Mouse (Mus musculus) liver, adult 10 weeks (tissue): ENCODE data around the gene Krtap13. TPM values are rescaled to one million over a fixed set of nuclear protein-coding genes. Genes with fewer than 3 reads are reported as not detected.

Experiments
- polyA plus RNA-seq: library from polyadenylated mRNA; stranded (reverse); fragments of 350-450 nt; fragmentation: Illumina TruSeq; extraction: RNeasy Lipid Tissue Mini Kit (QIAGEN cat#74804); gene quantifications from one replicate; pipeline ENCODE4 v1.2.3, GENCODE M21; 2014; ENCODE audit warnings: low read depth, low replicate concordance

The Krtap13 gene
- not detected for polyA plus RNA-seq

GRCm38 (mm10) chr16:88751535-88751934 is at the start of gene Krtap13:
TSS of gene Krtap13 (minus strand) at chr16:88751635.

GRCm38 (mm10) chr16:88777596-88777995 is 26.2 kb upstream of the Krtap13 start, which contains the start of gene Gm5965:
TSS of gene Gm5965 (plus strand) at chr16:88777896.

GRCm38 (mm10) chr16:88774106-88774505 is 22.7 kb upstream of the Krtap13 start, which contains the start of gene 2310057N15Rik:
TSS of gene 2310057N15Rik (minus strand) at chr16:88774206.

GRCm38 (mm10) chr16:88758547-88758946 is 7.1 kb upstream of the Krtap13 start, which contains the start of gene 2310034C09Rik:
TSS of gene 2310034C09Rik (plus strand) at chr16:88758847.

GRCm38 (mm10) chr16:88728812-88729275 is 22.6 kb downstream of the Krtap13 start, which contains the start of gene Krtap13-1:
TSS of gene Krtap13-1 (plus strand) at chr16:88728862.

GRCm38 (mm10) chr16:88707496-88708012 is 43.9 kb downstream of the Krtap13 start, which contains the start of gene 2310061N02Rik:
TSS of gene 2310061N02Rik (minus strand) at chr16:88707962.

Other genes starting within 250 kb of the Krtap13 start
- not detected for gene Cldn17, start 244.7 kb downstream of the Krtap13 start, polyA plus RNA-seq
- 1.4 TPM for gene Cldn8, start 188.5 kb downstream of the Krtap13 start, polyA plus RNA-seq
- not detected for gene Krtap24-1, start 139.4 kb downstream of the Krtap13 start, polyA plus RNA-seq
- gene 2310079G19Rik, start 124.0 kb downstream of the Krtap13 start, polyA plus RNA-seq = not detected
- gene Krtap26-1, start 103.8 kb downstream of the Krtap13 start, polyA plus RNA-seq = not detected
- not detected for gene Krtap27-1, start 80.0 kb downstream of the Krtap13 start, polyA plus RNA-seq
- gene 2310061N02Rik, start 43.7 kb downstream of the Krtap13 start, polyA plus RNA-seq = not detected
- not detected for gene Krtap13-1, start 22.8 kb downstream of the Krtap13 start, polyA plus RNA-seq
- gene 2310034C09Rik, start 7.2 kb upstream of the Krtap13 start, polyA plus RNA-seq = not detected
- gene 2310057N15Rik, start 22.6 kb upstream of the Krtap13 start, polyA plus RNA-seq = not detected
- not detected for gene Gm5965, start 26.3 kb upstream of the Krtap13 start, polyA plus RNA-seq
- not detected for gene Gm20741, start 60.6 kb upstream of the Krtap13 start, polyA plus RNA-seq
- not detected for gene Krtap15, start 68.6 kb upstream of the Krtap13 start, polyA plus RNA-seq
- not detected for gene Krtap14, start 74.5 kb upstream of the Krtap13 start, polyA plus RNA-seq
- not detected for gene Krtap19-1, start 117.8 kb upstream of the Krtap13 start, polyA plus RNA-seq
- not detected for gene Krtap19-2, start 122.6 kb upstream of the Krtap13 start, polyA plus RNA-seq
- not detected for gene Krtap19-3, start 126.4 kb upstream of the Krtap13 start, polyA plus RNA-seq
- not detected for gene Krtap19-4, start 133.5 kb upstream of the Krtap13 start, polyA plus RNA-seq
- not detected for gene Krtap19-5, start 144.8 kb upstream of the Krtap13 start, polyA plus RNA-seq
- gene Krtap19-9b, start 180.6 kb upstream of the Krtap13 start, polyA plus RNA-seq = not detected
- not detected for gene Krtap16-3, start 211.2 kb upstream of the Krtap13 start, polyA plus RNA-seq